Mouse (Mus musculus): ENCODE measurements around the gene Lrat. TPM values are rescaled to one million over a fixed set of nuclear protein-coding genes. Genes with fewer than 3 reads are reported as not detected.

Lrat gene
- polyA plus RNA-seq (2015; fragmentation: Nextera tagmentation; extraction: Ambion mirVana): 0.06 and 0.13 TPM in 2 replicates

GRCm38 (mm10) chr3:82903613-82904205, at the start of gene Lrat:
Gene Lrat, minus strand, starts transcription at chr3:82903973.
- peak within 1 kb of the TSS; percentile 62 for H3K9ac ChIP-seq
- under 1% methylated on average over 35 of the region's 35 CpGs for WGBS
- ATAC-seq: peak; percentile 71
- H3K27me3 ChIP-seq: peaks cover 28% of the 10 kb centered on the region
- no peaks in the 10 kb centered on the region for H3K9me3 ChIP-seq (replicated peaks)
- H3K4me1 ChIP-seq: peaks cover 15% of the 10 kb centered on the region
- no peak within 1 kb of the TSS for H3K27ac ChIP-seq
- peak within 1 kb of the TSS; percentile 54 for H3K4me3 ChIP-seq
- H3K4me2 ChIP-seq: peak within 1 kb of the TSS; percentile 99
- H3K36me3 ChIP-seq (ENCODE audit: poor library complexity, severe bottlenecking): no peaks in the 10 kb centered on the region

- H3K27ac ChIP-seq: no peak overlapping the region
- H3K27me3 ChIP-seq: no peaks in the 10 kb centered on the region
- no peak overlapping the region for H3K9ac ChIP-seq
- H3K36me3 ChIP-seq (ENCODE audit: poor library complexity, severe bottlenecking): no peaks in the 10 kb centered on the region
- H3K9me3 ChIP-seq (replicated peaks): no peaks in the 10 kb centered on the region
- H3K4me3 ChIP-seq: no peak overlapping the region
- no peak for ATAC-seq
- no peaks in the 10 kb centered on the region for H3K4me1 ChIP-seq
- no peak overlapping the region for H3K4me2 ChIP-seq
- 94% methylated on average over 4 of the region's 4 CpGs for WGBS
Measured at GRCm38 (mm10) chr3:82952173-82952962, 48.6 kb upstream of the Lrat start.

- Histone ChIP-seq H3K36me3 (ENCODE audit: poor library complexity, severe bottlenecking) (no peaks in the 10 kb centered on the region), H3K9ac (no peak overlapping the region), H3K9me3 (replicated peaks) (no peaks in the 10 kb centered on the region), H3K4me1 (no peaks in the 10 kb centered on the region), H3K27ac (no peak overlapping the region), H3K27me3 (no peaks in the 10 kb centered on the region), H3K4me3 (no peak overlapping the region), H3K4me2 (no peak overlapping the region)
- ATAC-seq: no peak
- 82% methylated on average over 7 of the region's 7 CpGs for WGBS
Measured at GRCm38 (mm10) chr3:82950639-82951038, 46.9 kb upstream of the Lrat start.

- Histone ChIP-seq H3K4me1 (no peaks in the 10 kb centered on the region), H3K9me3 (replicated peaks) (no peaks in the 10 kb centered on the region), H3K9ac (no peak overlapping the region), H3K4me3 (no peak overlapping the region), H3K27ac (no peak overlapping the region), H3K27me3 (no peaks in the 10 kb centered on the region), H3K4me2 (no peak overlapping the region), H3K36me3 (ENCODE audit: poor library complexity, severe bottlenecking) (no peaks in the 10 kb centered on the region)
- ATAC-seq: no peak
- 83% methylated on average over 10 of the region's 10 CpGs for WGBS
Measured at GRCm38 (mm10) chr3:82950208-82950607, 46.4 kb upstream of the Lrat start.

- no peaks in the 10 kb centered on the region for H3K36me3 ChIP-seq (ENCODE audit: poor library complexity, severe bottlenecking)
- no peak overlapping the region for H3K4me2 ChIP-seq
- H3K27me3 ChIP-seq: no peaks in the 10 kb centered on the region
- H3K4me1 ChIP-seq: no peaks in the 10 kb centered on the region
- ATAC-seq: no peak
- no peak overlapping the region for H3K27ac ChIP-seq
- H3K9me3 ChIP-seq (replicated peaks): no peaks in the 10 kb centered on the region
- 65% methylated on average over 6 of the region's 6 CpGs for WGBS
- no peak overlapping the region for H3K4me3 ChIP-seq
- no peak overlapping the region for H3K9ac ChIP-seq
Measured at GRCm38 (mm10) chr3:82946375-82947107, 42.8 kb upstream of the Lrat start.

GRCm38 (mm10) chr3:82927917-82928316, 24.1 kb upstream of the Lrat start:
- no peak overlapping the region for H3K4me3 ChIP-seq
- no peaks in the 10 kb centered on the region for H3K27me3 ChIP-seq
- ATAC-seq: no peak
- H3K27ac ChIP-seq: no peak overlapping the region
- no peak overlapping the region for H3K4me2 ChIP-seq
- H3K36me3 ChIP-seq (ENCODE audit: poor library complexity, severe bottlenecking): no peaks in the 10 kb centered on the region
- no peak overlapping the region for H3K9ac ChIP-seq
- no peaks in the 10 kb centered on the region for H3K9me3 ChIP-seq (replicated peaks)
- WGBS: 87% methylated on average over 2 of the region's 2 CpGs
- H3K4me1 ChIP-seq: no peaks in the 10 kb centered on the region

- WGBS: 6% methylated on average over 1 of the region's 1 CpGs
- H3K36me3 ChIP-seq (ENCODE audit: poor library complexity, severe bottlenecking): no peaks in the 10 kb centered on the region
Measured at GRCm38 (mm10) chr3:82915632-82916031, 11.9 kb upstream of the Lrat start.

GRCm38 (mm10) chr3:82908671-82909070, 4.9 kb upstream of the Lrat start:
- H3K27ac ChIP-seq: no peak overlapping the region
- no peak overlapping the region for H3K4me3 ChIP-seq
- H3K27me3 ChIP-seq: peaks cover 14% of the 10 kb centered on the region
- ATAC-seq: no peak
- H3K4me1 ChIP-seq: peaks cover 9% of the 10 kb centered on the region
- H3K9me3 ChIP-seq (replicated peaks): no peaks in the 10 kb centered on the region
- WGBS: 88% methylated on average over 2 of the region's 2 CpGs
- no peak overlapping the region for H3K4me2 ChIP-seq
- no peaks in the 10 kb centered on the region for H3K36me3 ChIP-seq (ENCODE audit: poor library complexity, severe bottlenecking)
- no peak overlapping the region for H3K9ac ChIP-seq

More at GRCm38 (mm10) chr3:82915632-82916031, 11.9 kb upstream of the Lrat start:
- H3K4me2 ChIP-seq: no peak overlapping the region
- H3K4me3 ChIP-seq: no peak overlapping the region
- H3K27ac ChIP-seq: no peak overlapping the region
- H3K9me3 ChIP-seq (replicated peaks): no peaks in the 10 kb centered on the region
- no peak overlapping the region for H3K9ac ChIP-seq
- H3K4me1 ChIP-seq: no peaks in the 10 kb centered on the region
- H3K27me3 ChIP-seq: peaks cover 5% of the 10 kb centered on the region; the same call in 1 of the 2 replicates
- no peak for ATAC-seq

GRCm38 (mm10) chr3:82904211-82904908, 587 bp upstream of the Lrat start:
- WGBS: under 1% methylated on average over 31 of the region's 31 CpGs
- H3K9ac ChIP-seq: peak overlapping the region; percentile 62
- H3K4me3 ChIP-seq: peak overlapping the region; percentile 54
- peaks cover 28% of the 10 kb centered on the region for H3K27me3 ChIP-seq
- H3K9me3 ChIP-seq (replicated peaks): no peaks in the 10 kb centered on the region
- H3K4me2 ChIP-seq: peak overlapping the region; percentile 99
- H3K27ac ChIP-seq: no peak overlapping the region
- peaks cover 15% of the 10 kb centered on the region for H3K4me1 ChIP-seq
- peak; percentile 81 for ATAC-seq
- no peaks in the 10 kb centered on the region for H3K36me3 ChIP-seq (ENCODE audit: poor library complexity, severe bottlenecking)

- H3K27ac ChIP-seq: no peak overlapping the region
- peaks cover 15% of the 10 kb centered on the region for H3K4me1 ChIP-seq
- WGBS: 20% methylated on average over 20 of the region's 20 CpGs
- 0 out of 2 replicates have a peak, but pooled peaks have one; percentile 42 for ATAC-seq
- no peaks in the 10 kb centered on the region for H3K9me3 ChIP-seq (replicated peaks)
- H3K9ac ChIP-seq: no peak overlapping the region
- H3K36me3 ChIP-seq (ENCODE audit: poor library complexity, severe bottlenecking): no peaks in the 10 kb centered on the region
- peak overlapping the region; percentile 54 for H3K4me3 ChIP-seq
- H3K4me2 ChIP-seq: peak overlapping the region; percentile 99
- H3K27me3 ChIP-seq: peaks cover 28% of the 10 kb centered on the region
Measured at GRCm38 (mm10) chr3:82902757-82903612, 788 bp downstream of the Lrat start.

GRCm38 (mm10) chr3:82888842-82889241, 14.9 kb downstream of the Lrat start:
- Histone ChIP-seq H3K4me1 (no peaks in the 10 kb centered on the region), H3K4me3 (no peak overlapping the region), H3K36me3 (ENCODE audit: poor library complexity, severe bottlenecking) (no peaks in the 10 kb centered on the region), H3K27me3 (no peaks in the 10 kb centered on the region), H3K9me3 (replicated peaks) (no peaks in the 10 kb centered on the region), H3K4me2 (no peak overlapping the region), H3K9ac (no peak overlapping the region), H3K27ac (no peak overlapping the region)
- 12% methylated on average over 2 of the region's 2 CpGs for WGBS
- no peak for ATAC-seq

Data from forebrain, embryonic 13.5 days (tissue).